Mouse (Mus musculus): ENCODE results near the gene Lmnb2.

GRCm38 (mm10) chr10:80904004-80904693 lies 13.9 kb downstream of the Lmnb2 start:
- TF ChIP-seq CTCF (IDR thresholded peaks at IDR 0.05; ENCODE audit: borderline replicate concordance, control insufficient read depth, extremely low read depth, insufficient read depth, low read length, poor library complexity) (no peak), POLR2A (IDR thresholded peaks at IDR 0.05; ENCODE audit: control insufficient read depth, extremely low read depth, insufficient read depth, low read length, poor library complexity) (no peak)

Data from thymus, adult 2 months (tissue).